Mouse (Mus musculus) G1E (cell line): Measurements from ENCODE around the gene Prdm16. TPM values are rescaled to one million over a fixed set of nuclear protein-coding genes. Genes with fewer than 3 reads are reported as not detected.

ENCODE experiments used
- ATAC-seq: 2 replicates; pipeline ENCODE4 v1.8.0; 2016; ENCODE audit warnings: mild to moderate bottlenecking; ENCODE audit not compliant: insufficient number of reproducible peaks, poor library complexity, low FRiP score, severe bottlenecking; ENCODE audit errors: extremely low read depth
- DNase-seq: peaks from one replicate; pipeline ENCODE4 v3.0.0; 2012; ENCODE audit warnings: low spot score
- H3K27me3 ChIP-seq: 2 replicates; pipeline ENCODE4 v1.6.1; 2012; ENCODE audit warnings: mild to moderate bottlenecking, low read length, inconsistent platforms; ENCODE audit not compliant: insufficient read depth
- H3K36me3 ChIP-seq: replicated peaks from 2 replicates; pipeline ENCODE3; 2012; ENCODE audit warnings: mild to moderate bottlenecking, inconsistent platforms
- H3K4me1 ChIP-seq: 2 replicates; pipeline ENCODE4 v1.6.1; 2012; ENCODE audit warnings: low read depth, low read length, inconsistent platforms, mixed read lengths; ENCODE audit not compliant: insufficient read depth
- H3K4me3 ChIP-seq: 2 replicates; pipeline ENCODE4 v1.5.1; 2012; ENCODE audit warnings: low read depth, mild to moderate bottlenecking, inconsistent platforms, low read length, moderate library complexity, mixed read lengths
- H3K9me3 ChIP-seq: replicated peaks from 2 replicates; pipeline ENCODE4 v1.6.1; 2012; ENCODE audit warnings: inconsistent platforms
- CTCF ChIP-seq: IDR thresholded peaks from 2 replicates; pipeline ENCODE4 v1.5.1; 2012; ENCODE audit warnings: low read depth, low read length, inconsistent platforms, mixed read lengths
- GATA1 ChIP-seq: IDR thresholded peaks from 2 replicates; pipeline ENCODE4 v1.6.1; 2012; ENCODE audit warnings: borderline replicate concordance, low read length, inconsistent platforms, mixed read lengths
- GATA2 ChIP-seq: IDR thresholded peaks from 2 replicates; pipeline ENCODE4 v1.6.1; 2012; ENCODE audit warnings: low read depth, low read length, inconsistent platforms, borderline replicate concordance
- POLR2AphosphoS5 ChIP-seq: IDR thresholded peaks from 2 replicates; pipeline ENCODE4 v1.6.1; 2012; ENCODE audit warnings: low read depth, low read length, inconsistent platforms; ENCODE audit not compliant: insufficient replicate concordance
- TAL1 ChIP-seq: conservative IDR thresholded peaks from 2 replicates; pipeline ENCODE4 v1.6.1; 2012; ENCODE audit warnings: low read depth, low read length, inconsistent platforms, mixed read lengths
- polyA plus RNA-seq: library from polyadenylated mRNA; stranded (reverse); fragments of >175 nt; gene quantifications from 2 replicates; pipeline ENCODE4 v1.2.3, GENCODE M21; 2012
- total RNA-seq, 2 experiments: library from RNA; stranded (forward) in 1 of 2; stranded (reverse) in 1 of 2; fragments of 200-1000 nt in 1 of 2; fragments of >200 nt in 1 of 2; fragmentation: Nextera tagmentation in 1 of 2; gene quantifications; 2 replicates each; pipeline ENCODE4 v1.2.3; 2014 to 2017

Prdm16 gene
- total and polyA plus RNA-seq, 3 experiments: under 0.01 TPM; not detected in 2

- no peak overlapping the region for H3K4me3 ChIP-seq
- no peaks in the 10 kb centered on the region for H3K36me3 ChIP-seq
- no peaks in the 10 kb centered on the region for H3K27me3 ChIP-seq
- no peaks in the 10 kb centered on the region for H3K4me1 ChIP-seq
- no peak for DNase-seq
- no peak for TF ChIP-seq TAL1
- no peak for TF ChIP-seq POLR2AphosphoS5
- no peak for TF ChIP-seq GATA2
- peaks cover 96% of the 10 kb centered on the region for H3K9me3 ChIP-seq
- ATAC-seq: no peak
Measured at GRCm38 (mm10) chr4:154527506-154527905, 109.2 kb downstream of the Prdm16 start.

- Histone ChIP-seq H3K36me3 (no peaks in the 10 kb centered on the region), H3K4me3 (peak overlapping the region; percentile 33), H3K4me1 (no peaks in the 10 kb centered on the region), H3K9me3 (peaks cover 96% of the 10 kb centered on the region), H3K27me3 (no peaks in the 10 kb centered on the region)
- DNase-seq: no peak
- no peak for ATAC-seq
- TF ChIP-seq CTCF: no peak
- no peak for TF ChIP-seq GATA1
- TF ChIP-seq POLR2AphosphoS5: no peak
- no peak for TF ChIP-seq GATA2
- TF ChIP-seq TAL1: no peak
Measured at GRCm38 (mm10) chr4:154526351-154526786, 110.3 kb downstream of the Prdm16 start.

- ATAC-seq: no peak
- H3K36me3 ChIP-seq: no peaks in the 10 kb centered on the region
- H3K4me1 ChIP-seq: no peaks in the 10 kb centered on the region
- peaks cover 98% of the 10 kb centered on the region for H3K9me3 ChIP-seq
- no peak for DNase-seq
- H3K27me3 ChIP-seq: no peaks in the 10 kb centered on the region
- TF ChIP-seq GATA1 (no peak), CTCF (no peak), POLR2AphosphoS5 (no peak), TAL1 (no peak), GATA2 (no peak)
- no peak overlapping the region for H3K4me3 ChIP-seq
Measured at GRCm38 (mm10) chr4:154523898-154524297, 112.8 kb downstream of the Prdm16 start.

- no peaks in the 10 kb centered on the region for H3K27me3 ChIP-seq
- H3K4me3 ChIP-seq: no peak overlapping the region
- ATAC-seq (no peak), DNase-seq (no peak)
- H3K4me1 ChIP-seq: no peaks in the 10 kb centered on the region
- H3K36me3 ChIP-seq: no peaks in the 10 kb centered on the region
- peaks cover 98% of the 10 kb centered on the region for H3K9me3 ChIP-seq
- TF ChIP-seq GATA1 (no peak), CTCF (no peak), GATA2 (no peak), POLR2AphosphoS5 (no peak), TAL1 (no peak)
Measured at GRCm38 (mm10) chr4:154521881-154522676, 114.6 kb downstream of the Prdm16 start.

GRCm38 (mm10) chr4:154519470-154520037, 117.1 kb downstream of the Prdm16 start:
- TF ChIP-seq GATA1 (no peak), GATA2 (no peak), POLR2AphosphoS5 (no peak), CTCF (no peak), TAL1 (no peak)
- DNase-seq (no peak), ATAC-seq (no peak)
- Histone ChIP-seq H3K36me3 (no peaks in the 10 kb centered on the region), H3K4me1 (no peaks in the 10 kb centered on the region), H3K27me3 (no peaks in the 10 kb centered on the region), H3K4me3 (no peak overlapping the region), H3K9me3 (peaks cover 98% of the 10 kb centered on the region)

GRCm38 (mm10) chr4:154517991-154518390, 118.7 kb downstream of the Prdm16 start:
- DNase-seq: no peak
- H3K4me1 ChIP-seq: no peaks in the 10 kb centered on the region
- no peak for ATAC-seq
- H3K9me3 ChIP-seq: peaks cover 97% of the 10 kb centered on the region
- H3K27me3 ChIP-seq: no peaks in the 10 kb centered on the region
- TF ChIP-seq CTCF: no peak
- TF ChIP-seq GATA1: no peak
- TF ChIP-seq POLR2AphosphoS5: no peak
- TF ChIP-seq TAL1: no peak
- TF ChIP-seq GATA2: no peak
- H3K4me3 ChIP-seq: no peak overlapping the region
- H3K36me3 ChIP-seq: no peaks in the 10 kb centered on the region

GRCm38 (mm10) chr4:154516470-154516869, 120.2 kb downstream of the Prdm16 start:
- Histone ChIP-seq H3K27me3 (no peaks in the 10 kb centered on the region), H3K4me3 (no peak overlapping the region), H3K36me3 (no peaks in the 10 kb centered on the region), H3K9me3 (peaks cover 94% of the 10 kb centered on the region), H3K4me1 (no peaks in the 10 kb centered on the region)
- DNase-seq: no peak
- TF ChIP-seq GATA2 (no peak), CTCF (no peak), TAL1 (no peak), POLR2AphosphoS5 (no peak), GATA1 (no peak)
- no peak for ATAC-seq
